ENCODE assay signal across 10 mouse cellular contexts in the genomic region with DNA sequence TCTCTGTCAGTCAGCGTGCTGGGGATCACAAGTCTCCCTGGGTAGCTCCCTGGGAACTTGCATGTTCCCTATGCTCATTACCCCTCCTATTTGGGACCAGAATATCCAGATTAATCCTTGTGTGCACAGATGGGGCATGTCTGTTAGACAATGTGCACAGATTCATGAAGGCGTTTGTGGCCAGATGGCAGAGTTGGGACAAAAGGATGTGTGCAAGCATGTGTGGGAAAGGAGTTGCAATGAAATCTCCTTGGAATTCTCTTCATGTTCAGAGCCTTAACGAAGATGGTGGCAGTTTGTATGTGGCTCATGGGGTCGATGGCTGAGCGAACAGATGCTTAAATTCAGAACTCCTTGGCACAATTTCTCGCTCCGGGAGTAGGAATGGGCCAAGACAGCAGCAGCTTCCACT.
DNase-seq lines count a peak whose midpoint lies in the region; ATAC-seq lines count a peak whose summit lies in the region.
"Had no signal": no experiment of that assay in that cellular context is flagged by ENCODE, and none has a peak within 500 bp of the region (broad histone marks: within the 10 kb centered on the region; RNA-seq: fewer than 3 reads in every experiment).

No protein-coding gene starts in this region.

- H3K4me2 ChIP-seq in forebrain, embryonic 13.5 days = no peak overlapping the region
- no peak overlapping the region for H3K4me2 ChIP-seq in neural tube, embryonic 14.5 days (ENCODE audit: low read depth, low read length)

- peak; percentile 94 for ATAC-seq in forebrain, embryonic 13.5 days
- ATAC-seq in neural tube, embryonic 14.5 days (ENCODE audit: low read depth) = peak; percentile 28; the same call in 1 of the 2 replicates
- ATAC-seq: intestine, postnatal 0 days had no signal

- WGBS in forebrain, embryonic 13.5 days = 68% methylated on average over 7 of the region's 7 CpGs
- 66% methylated on average over 7 of the region's 7 CpGs for WGBS in neural tube, embryonic 14.5 days

- peak; percentile 11 to 22 for DNase-seq in frontal cortex, postnatal 14 days (ENCODE audit: low spot score in 2 of 2)
- DNase-seq in layer of hippocampus, postnatal 25 days (ENCODE audit: extremely low spot score in 1 of 2, low spot score in 1 of 2) = peak; percentile 56 to 58
- DNase-seq in thymus, postnatal 10 days (ENCODE audit: low spot score in 2 of 2) = no peak
- no peak for DNase-seq in ovary, adult 18-20 months (ENCODE audit: low spot score)
- no peak for DNase-seq in spleen, postnatal 14 days (ENCODE audit: low spot score in 2 of 2)
- DNase-seq in urinary bladder, adult 18-20 months (ENCODE audit: low spot score in 2 of 2) = no peak
- DNase-seq: heart, adult 2 months had no signal

- H3K36me3 ChIP-seq in forebrain, embryonic 13.5 days (ENCODE audit: poor library complexity, severe bottlenecking) = no peaks in the 10 kb centered on the region
- H3K36me3 ChIP-seq in neural tube, embryonic 14.5 days (ENCODE audit: control insufficient read depth, insufficient read depth, low read length) = no peaks in the 10 kb centered on the region

- peak overlapping the region; percentile 54; the same call in 1 of the 2 replicates for H3K27ac ChIP-seq in forebrain, embryonic 13.5 days
- no peak overlapping the region for H3K27ac ChIP-seq in neural tube, embryonic 14.5 days (ENCODE audit: low read depth, low read length)
- H3K27ac ChIP-seq: heart, adult 2 months had no signal

- no peak overlapping the region for H3K4me3 ChIP-seq in forebrain, embryonic 13.5 days
- H3K4me3 ChIP-seq in neural tube, embryonic 14.5 days (ENCODE audit: low read depth, low read length) = no peak overlapping the region
- H3K4me3 ChIP-seq: heart, adult 2 months had no signal

- no peaks in the 10 kb centered on the region for H3K27me3 ChIP-seq in forebrain, embryonic 13.5 days
- H3K27me3 ChIP-seq in neural tube, embryonic 14.5 days (ENCODE audit: control insufficient read depth, insufficient read depth, low read length) = no peaks in the 10 kb centered on the region

- H3K4me1 ChIP-seq in forebrain, embryonic 13.5 days = no peaks in the 10 kb centered on the region
- H3K4me1 ChIP-seq in neural tube, embryonic 14.5 days (ENCODE audit: control insufficient read depth, insufficient read depth, low read length) = no peaks in the 10 kb centered on the region

- H3K9me3 ChIP-seq in forebrain, embryonic 13.5 days (replicated peaks) = no peaks in the 10 kb centered on the region
- H3K9me3 ChIP-seq in neural tube, embryonic 14.5 days (ENCODE audit: control insufficient read depth, low read length) = no peaks in the 10 kb centered on the region

- H3K9ac ChIP-seq in forebrain, embryonic 13.5 days = no peak overlapping the region
- H3K9ac ChIP-seq in neural tube, embryonic 14.5 days (replicated peaks; ENCODE audit: low read depth, low read length) = no peak overlapping the region

Comparison
In these comparisons a context has a peak if more than half of its experiments do, and no peak if none do; other contexts are left out.
1. DNase-seq: peak in frontal cortex, postnatal 14 days (2 of 2) and layer of hippocampus, postnatal 25 days (2 of 2); none in thymus, postnatal 10 days (0 of 2), ovary, adult 18-20 months (single experiment), spleen, postnatal 14 days (0 of 2) and urinary bladder, adult 18-20 months (0 of 2).